Mouse (Mus musculus) midbrain, embryonic 15.5 days (tissue): Measurements from ENCODE around the gene Mgea5. TPM values are rescaled to one million over a fixed set of nuclear protein-coding genes. Genes with fewer than 3 reads are reported as not detected.

Source experiments
- ATAC-seq: fragments of 200-750 bp; cut with Nextera tagmentation; replicated peaks from 2 replicates; pipeline ENCODE4 v1.8.0; 2017; ENCODE audit warnings: moderate TSS enrichment
- H3K27ac ChIP-seq: fragments of 300-500 bp; sonication (generic); 2 replicates; pipeline ENCODE4 v1.5.1; 2015; ENCODE audit warnings: mild to moderate bottlenecking, inconsistent platforms
- H3K27me3 ChIP-seq: fragments of 300-500 bp; sonication (generic); replicated peaks from 2 replicates; pipeline ENCODE4 v1.6.1; 2015; ENCODE audit warnings: inconsistent platforms
- H3K36me3 ChIP-seq: fragments of 300-500 bp; sonication (generic); replicated peaks from 2 replicates; pipeline ENCODE4 v1.6.1; 2015; ENCODE audit warnings: inconsistent platforms
- H3K4me1 ChIP-seq: fragments of 300-500 bp; sonication (generic); 2 replicates; pipeline ENCODE4 v1.6.1; 2015; ENCODE audit warnings: inconsistent platforms
- H3K4me2 ChIP-seq: fragments of 300-500 bp; sonication (generic); 2 replicates; pipeline ENCODE4 v1.6.1; 2015; ENCODE audit warnings: inconsistent platforms, mild to moderate bottlenecking, moderate library complexity
- H3K4me3 ChIP-seq: fragments of 300-500 bp; sonication (generic); 2 replicates; pipeline ENCODE4 v1.5.1; 2015; ENCODE audit warnings: mild to moderate bottlenecking, inconsistent platforms
- H3K9ac ChIP-seq: fragments of 300-500 bp; sonication (generic); 2 replicates; pipeline ENCODE4 v1.6.1; 2015; ENCODE audit warnings: mild to moderate bottlenecking, inconsistent platforms
- H3K9me3 ChIP-seq: fragments of 300-500 bp; sonication (generic); 2 replicates; pipeline ENCODE4 v1.6.1; 2016; ENCODE audit warnings: inconsistent platforms
- WGBS: fragments of 180-500 bp; shearing (Covaris S2); methylation state at CpG from one replicate; pipeline ENCODE4 v1.1.7; 2015; ENCODE audit warnings: mixed read lengths; 5-methylcytosine and 5-hydroxymethylcytosine counted together
- polyA plus RNA-seq: library from polyadenylated mRNA; unstranded; fragments of >200 nt; fragmentation: Nextera tagmentation; extraction: Ambion mirVana; gene quantifications from 2 replicates; pipeline ENCODE4 v1.2.1, GENCODE M21; 2015

Mgea5 gene
- polyA plus RNA-seq, 1 experiment from 2014 or later, result 91.4 TPM

GRCm38 (mm10) chr19:45743619-45744018 is 40.0 kb downstream of the Mgea5 start:
- Histone ChIP-seq H3K27me3 (peaks cover 87% of the 10 kb centered on the region), H3K4me1 (peaks cover 40% of the 10 kb centered on the region), H3K4me3 (no peak overlapping the region), H3K27ac (no peak overlapping the region), H3K9me3 (no peaks in the 10 kb centered on the region), H3K4me2 (no peak overlapping the region), H3K9ac (no peak overlapping the region), H3K36me3 (no peaks in the 10 kb centered on the region)
- no peak for ATAC-seq
- WGBS, result 19% methylated on average over 7 of the region's 7 CpGs

GRCm38 (mm10) chr19:45742984-45743575 is 40.6 kb downstream of the Mgea5 start:
- WGBS, result under 1% methylated on average over 17 of the region's 44 CpGs
- Histone ChIP-seq H3K27me3 (peaks cover 86% of the 10 kb centered on the region), H3K4me1 (peaks cover 34% of the 10 kb centered on the region), H3K9ac (no peak overlapping the region), H3K4me3 (peak overlapping the region; percentile 33), H3K9me3 (no peaks in the 10 kb centered on the region), H3K27ac (no peak overlapping the region), H3K36me3 (no peaks in the 10 kb centered on the region), H3K4me2 (peak overlapping the region; percentile 56)
- no peak for ATAC-seq

- no peak within 1 kb of the TSS for H3K9ac ChIP-seq
- H3K27ac ChIP-seq, result no peak within 1 kb of the TSS
- no peaks in the 10 kb centered on the region for H3K9me3 ChIP-seq
- peaks cover 92% of the 10 kb centered on the region for H3K27me3 ChIP-seq
- H3K36me3 ChIP-seq, result no peaks in the 10 kb centered on the region
- peak within 1 kb of the TSS; percentile 33 for H3K4me3 ChIP-seq
- peak within 1 kb of the TSS; percentile 56 for H3K4me2 ChIP-seq
- peaks cover 39% of the 10 kb centered on the region for H3K4me1 ChIP-seq
- no peak for ATAC-seq
- WGBS, result under 1% methylated on average over 52 of the region's 68 CpGs
These were observed 41.2 kb downstream of the Mgea5 start, which contains the start of gene Fgf8 for GRCm38 (mm10) chr19:45742218-45742983. TSS of gene Fgf8 (minus strand) at chr19:45742915.

- Histone ChIP-seq H3K9ac (no peak overlapping the region), H3K27me3 (peaks cover 94% of the 10 kb centered on the region), H3K4me2 (peak overlapping the region; percentile 17; the same call in 1 of the 2 replicates), H3K4me3 (peak overlapping the region; percentile 33; the same call in 1 of the 2 replicates), H3K27ac (no peak overlapping the region), H3K36me3 (no peaks in the 10 kb centered on the region), H3K4me1 (peaks cover 43% of the 10 kb centered on the region), H3K9me3 (no peaks in the 10 kb centered on the region)
- ATAC-seq, result no peak
- under 1% methylated on average over 45 of the region's 45 CpGs for WGBS
These were observed 42.0 kb downstream of the Mgea5 start for GRCm38 (mm10) chr19:45741431-45742217.

- peaks cover 94% of the 10 kb centered on the region for H3K27me3 ChIP-seq
- no peak for ATAC-seq
- H3K4me1 ChIP-seq, result peaks cover 43% of the 10 kb centered on the region
- no peaks in the 10 kb centered on the region for H3K36me3 ChIP-seq
- no peak overlapping the region for H3K9ac ChIP-seq
- no peak overlapping the region for H3K4me2 ChIP-seq
- WGBS, result 4% methylated on average over 7 of the region's 7 CpGs
- no peaks in the 10 kb centered on the region for H3K9me3 ChIP-seq
- H3K27ac ChIP-seq, result no peak overlapping the region
- no peak overlapping the region for H3K4me3 ChIP-seq
These were observed 42.8 kb downstream of the Mgea5 start for GRCm38 (mm10) chr19:45740817-45741216.

GRCm38 (mm10) chr19:45740233-45740632 is 43.4 kb downstream of the Mgea5 start:
- H3K27ac ChIP-seq, result no peak overlapping the region
- ATAC-seq, result no peak
- no peak overlapping the region for H3K4me3 ChIP-seq
- H3K36me3 ChIP-seq, result no peaks in the 10 kb centered on the region
- no peak overlapping the region for H3K9ac ChIP-seq
- no peaks in the 10 kb centered on the region for H3K9me3 ChIP-seq
- H3K4me1 ChIP-seq, result peaks cover 39% of the 10 kb centered on the region
- WGBS, result 2% methylated on average over 13 of the region's 13 CpGs
- no peak overlapping the region for H3K4me2 ChIP-seq
- peaks cover 94% of the 10 kb centered on the region for H3K27me3 ChIP-seq

GRCm38 (mm10) chr19:45738521-45738920 is 45.1 kb downstream of the Mgea5 start:
- Histone ChIP-seq H3K4me1 (peaks cover 40% of the 10 kb centered on the region), H3K9me3 (no peaks in the 10 kb centered on the region), H3K4me2 (no peak overlapping the region), H3K4me3 (no peak overlapping the region), H3K36me3 (no peaks in the 10 kb centered on the region), H3K27ac (no peak overlapping the region), H3K9ac (no peak overlapping the region), H3K27me3 (peaks cover 94% of the 10 kb centered on the region)
- ATAC-seq, result no peak
- WGBS, result 53% methylated on average over 5 of the region's 5 CpGs

- no peak overlapping the region for H3K9ac ChIP-seq
- H3K4me2 ChIP-seq, result no peak overlapping the region
- no peaks in the 10 kb centered on the region for H3K9me3 ChIP-seq
- ATAC-seq, result no peak
- H3K27me3 ChIP-seq, result peaks cover 94% of the 10 kb centered on the region
- no peak overlapping the region for H3K27ac ChIP-seq
- H3K4me3 ChIP-seq, result no peak overlapping the region
- no peaks in the 10 kb centered on the region for H3K36me3 ChIP-seq
- H3K4me1 ChIP-seq, result peaks cover 35% of the 10 kb centered on the region
- 44% methylated on average over 10 of the region's 10 CpGs for WGBS
These were observed 45.7 kb downstream of the Mgea5 start for GRCm38 (mm10) chr19:45737846-45738484.

- Histone ChIP-seq H3K27me3 (peaks cover 96% of the 10 kb centered on the region), H3K9me3 (no peaks in the 10 kb centered on the region), H3K4me2 (peak overlapping the region; percentile 66), H3K36me3 (no peaks in the 10 kb centered on the region), H3K27ac (no peak overlapping the region), H3K4me3 (peak overlapping the region; percentile 28), H3K4me1 (peaks cover 29% of the 10 kb centered on the region), H3K9ac (0 out of 2 replicates have a peak overlapping the region, but pooled peaks have one; percentile 17)
- 8% methylated on average over 23 of the region's 23 CpGs for WGBS
- ATAC-seq, result peak; percentile 52
These were observed 46.3 kb downstream of the Mgea5 start for GRCm38 (mm10) chr19:45737208-45737845.

GRCm38 (mm10) chr19:45736855-45737207 is 46.8 kb downstream of the Mgea5 start:
- 1% methylated on average over 28 of the region's 28 CpGs for WGBS
- Histone ChIP-seq H3K9me3 (no peaks in the 10 kb centered on the region), H3K4me2 (peak overlapping the region; percentile 66), H3K9ac (0 out of 2 replicates have a peak overlapping the region, but pooled peaks have one; percentile 17), H3K27me3 (peaks cover 95% of the 10 kb centered on the region), H3K36me3 (no peaks in the 10 kb centered on the region), H3K4me1 (peaks cover 24% of the 10 kb centered on the region), H3K27ac (no peak overlapping the region), H3K4me3 (peak overlapping the region; percentile 28)
- peak; percentile 67 for ATAC-seq

GRCm38 (mm10) chr19:45736241-45736640 is 47.4 kb downstream of the Mgea5 start:
- ATAC-seq, result no peak
- Histone ChIP-seq H3K4me3 (no peak overlapping the region), H3K27me3 (peaks cover 94% of the 10 kb centered on the region), H3K27ac (no peak overlapping the region), H3K4me2 (no peak overlapping the region), H3K9me3 (no peaks in the 10 kb centered on the region), H3K36me3 (no peaks in the 10 kb centered on the region), H3K4me1 (peaks cover 18% of the 10 kb centered on the region), H3K9ac (no peak overlapping the region)
- 38% methylated on average over 1 of the region's 1 CpGs for WGBS
